ENCODE assay signal across 8 mouse cellular contexts in genomic region chr12:116077074-116077854, GRCm38 (mm10). TPM values are rescaled to one million over a fixed set of nuclear protein-coding genes. Genes with fewer than 3 reads are reported as not detected.
DNase-seq lines count a peak whose midpoint lies in the region; ATAC-seq lines count a peak whose summit lies in the region.

Gene Vipr2, plus strand, starts transcription at chr12:116077726.

- H3K9me3 ChIP-seq in neural tube, embryonic 13.5 days = no peaks in the 10 kb centered on the region

- H3K27ac ChIP-seq in neural tube, embryonic 13.5 days (replicated peaks) = no peak within 1 kb of the TSS

- peak within 1 kb of the TSS; percentile 80 for H3K9ac ChIP-seq in neural tube, embryonic 13.5 days

- no peaks in the 10 kb centered on the region for H3K36me3 ChIP-seq in neural tube, embryonic 13.5 days

- peak; percentile 19 for DNase-seq in right cerebral cortex, postnatal 25 days
- no peak for DNase-seq in right cerebral cortex, adult 18-20 months
- DNase-seq in cerebellum, postnatal 10 days = peak; percentile 71 to 75
- peak; percentile 71 for DNase-seq in gastrocnemius, postnatal 10 days
- DNase-seq in induced T-regulatory cell, adult 2 months (ENCODE audit: low read depth) = peak; percentile 46
- peak; percentile 35 to 57 for DNase-seq in lung, adult 18-20 months
- DNase-seq in thymus, postnatal 4 days = peak; percentile 83

- 5% methylated on average over 33 of the region's 33 CpGs for WGBS in neural tube, embryonic 13.5 days

- H3K4me3 ChIP-seq in neural tube, embryonic 13.5 days = peak within 1 kb of the TSS; percentile 55

- ATAC-seq in neural tube, embryonic 13.5 days (ENCODE audit: low read depth) = peak; percentile 96

- H3K27me3 ChIP-seq in neural tube, embryonic 13.5 days = peaks cover 32% of the 10 kb centered on the region

- peaks cover 6% of the 10 kb centered on the region for H3K4me1 ChIP-seq in neural tube, embryonic 13.5 days (replicated peaks)

- H3K4me2 ChIP-seq in neural tube, embryonic 13.5 days = peak within 1 kb of the TSS; percentile 97

RNA-seq across cellular contexts. Expression of gene Vipr2, which starts in this region (rescaled TPM):
- total RNA-seq in gastrocnemius, postnatal 10 days (2021) = 1 to 10 TPM; 4.7 to 5.0 TPM
- 0.50 and 0.59 TPM in 2 replicates for polyA plus RNA-seq in neural tube, embryonic 13.5 days (2015; fragmentation: Nextera tagmentation; extraction: Ambion mirVana)

Comparison
In these comparisons a context has a peak if more than half of its experiments do, and no peak if none do; other contexts are left out.
1. Peak in ATAC-seq, H3K4me3 ChIP-seq, H3K9ac ChIP-seq and H3K4me2 ChIP-seq in neural tube, embryonic 13.5 days; RNA of the gene not detected or under 1 TPM.